Mouse (Mus musculus) spleen, adult 18-20 months (tissue): Measurements from ENCODE around the gene Ccdc194.

ENCODE experiments used
- DNase-seq, 2 experiments: peaks; one replicate each; pipeline ENCODE4 v3.0.0; 2022; ENCODE audit warnings: mixed read lengths in 2 of 2

Ccdc194 gene

DNA sequence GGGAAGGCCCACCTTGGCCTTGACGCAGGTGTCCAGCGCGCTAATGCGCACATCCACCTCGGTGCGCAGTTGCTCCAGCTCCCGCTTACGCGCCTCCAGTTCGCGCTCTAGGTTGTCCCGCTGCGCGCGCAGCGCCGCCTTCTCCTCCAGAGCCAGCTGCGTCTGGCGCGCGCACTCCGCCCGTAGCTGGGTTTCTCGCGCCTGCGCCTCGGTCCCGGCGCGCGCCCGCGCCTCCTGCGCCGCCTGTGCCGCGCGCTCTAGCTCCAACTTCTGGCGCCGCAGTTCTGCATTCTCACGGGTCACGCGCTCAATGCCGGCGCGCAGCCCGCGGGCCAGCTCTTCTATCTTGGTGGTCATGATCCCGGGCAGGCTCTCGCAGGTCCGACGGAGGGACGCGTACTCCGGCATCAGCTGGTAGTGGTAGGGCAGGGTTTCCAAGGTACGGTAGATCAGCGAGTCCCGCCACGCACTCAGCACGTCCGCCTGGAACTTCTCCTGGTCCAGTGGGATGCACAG lies 17.9 kb downstream of the Ccdc194 start:
- no peak for DNase-seq

DNA sequence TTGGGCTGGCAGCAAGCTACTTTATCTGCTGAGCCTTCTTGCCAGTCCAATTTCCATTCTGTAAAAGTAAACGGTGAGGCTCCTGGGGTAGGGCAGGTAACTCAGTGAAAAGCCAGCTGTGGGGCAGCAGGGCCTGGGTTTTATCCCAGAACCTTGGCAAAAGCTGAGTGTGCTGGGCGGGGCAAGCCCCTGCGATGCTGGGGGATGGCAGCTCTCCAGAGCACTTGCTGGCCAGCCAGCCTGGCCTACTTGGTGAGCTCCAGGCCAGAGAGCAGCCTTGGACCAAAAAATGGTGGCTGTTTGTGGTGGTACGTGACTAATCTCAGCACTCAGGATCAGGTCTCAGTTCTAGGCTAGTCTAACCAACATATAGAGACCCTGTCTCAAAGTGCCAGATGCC lies 19.5 kb downstream of the Ccdc194 start:
- DNase-seq, result no peak

DNA sequence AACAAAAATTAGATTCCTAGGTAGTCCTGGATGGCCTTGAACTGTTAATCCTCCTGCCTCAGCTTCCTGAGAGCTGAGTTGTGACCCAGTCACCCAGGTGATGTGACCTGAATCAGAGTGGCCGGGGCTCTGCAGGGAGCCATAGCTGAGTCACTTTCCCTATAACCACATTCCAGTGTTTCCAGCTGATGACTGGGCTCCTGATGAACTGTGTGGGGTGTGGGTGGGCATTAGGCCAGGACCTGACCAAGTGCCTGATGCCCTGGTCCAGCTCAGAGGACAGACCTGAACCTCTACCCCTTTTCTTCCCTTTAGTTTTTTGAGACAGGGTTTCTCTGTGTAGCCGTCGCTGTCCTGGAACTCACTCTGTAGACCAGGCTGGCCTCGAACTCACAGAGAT lies 20.2 kb downstream of the Ccdc194 start:
- DNase-seq, result no peak

DNA sequence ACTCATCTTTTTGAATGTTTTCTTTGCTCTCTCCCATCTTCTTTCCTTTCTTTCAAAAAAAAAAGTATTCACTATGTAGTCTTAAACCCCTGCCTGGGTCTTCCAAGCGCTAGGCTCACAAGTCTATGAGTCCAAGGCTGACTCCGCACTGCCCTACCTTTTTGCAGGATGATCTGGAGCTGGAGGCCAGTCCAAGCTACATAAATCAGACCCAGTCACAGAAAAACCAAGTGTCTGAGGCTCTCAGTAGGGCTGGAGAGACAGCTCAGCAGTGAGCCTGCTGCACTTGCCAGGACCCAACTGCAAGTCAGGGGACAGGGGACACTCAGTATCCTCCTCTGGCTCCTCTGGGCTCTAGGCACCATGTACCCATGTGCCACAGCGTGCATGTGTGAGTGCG lies 21.2 kb downstream of the Ccdc194 start:
- DNase-seq, result no peak

DNA sequence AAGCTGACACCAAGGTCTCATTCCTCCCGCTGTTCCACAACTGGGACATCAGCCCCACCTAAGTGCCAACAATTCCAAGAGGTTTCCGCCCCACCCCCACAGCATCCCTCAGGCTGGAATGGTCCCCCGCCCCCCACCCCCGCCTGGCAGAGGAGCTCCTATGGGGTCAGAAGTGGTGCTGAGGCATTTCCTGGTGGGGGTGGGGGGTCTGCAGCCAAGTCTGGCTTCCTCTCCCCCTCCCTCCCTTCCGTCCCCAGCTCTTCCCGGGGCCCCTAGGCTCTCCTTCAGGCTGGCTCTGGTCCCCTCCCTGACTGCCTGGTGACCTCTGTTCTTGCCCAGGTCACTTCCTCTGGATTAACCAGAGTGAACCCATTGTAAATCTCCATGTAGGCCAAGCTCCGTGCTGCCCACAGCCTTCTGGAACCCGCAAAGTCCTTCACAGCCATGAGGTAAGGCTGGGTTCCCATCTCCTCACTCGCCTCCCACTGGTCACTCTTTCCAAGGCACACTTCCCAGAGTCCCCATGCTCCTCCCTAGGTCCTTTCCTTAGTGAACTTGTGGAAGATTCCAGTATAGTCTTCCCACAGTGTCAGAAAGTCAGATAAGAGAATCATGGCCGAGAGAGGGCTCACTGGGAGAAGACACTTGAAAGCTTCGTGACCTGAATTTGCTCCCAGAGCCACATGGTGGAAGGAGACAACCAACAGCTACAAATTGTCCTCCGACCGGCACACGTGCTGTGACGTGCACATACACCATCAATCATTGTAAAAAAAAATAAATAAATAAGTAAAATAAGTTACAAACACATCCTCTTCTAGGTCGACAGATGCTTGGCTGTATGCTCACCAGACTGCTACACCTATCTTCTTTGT lies 26.5 kb downstream of the Ccdc194 start:
- DNase-seq, result no peak

DNA sequence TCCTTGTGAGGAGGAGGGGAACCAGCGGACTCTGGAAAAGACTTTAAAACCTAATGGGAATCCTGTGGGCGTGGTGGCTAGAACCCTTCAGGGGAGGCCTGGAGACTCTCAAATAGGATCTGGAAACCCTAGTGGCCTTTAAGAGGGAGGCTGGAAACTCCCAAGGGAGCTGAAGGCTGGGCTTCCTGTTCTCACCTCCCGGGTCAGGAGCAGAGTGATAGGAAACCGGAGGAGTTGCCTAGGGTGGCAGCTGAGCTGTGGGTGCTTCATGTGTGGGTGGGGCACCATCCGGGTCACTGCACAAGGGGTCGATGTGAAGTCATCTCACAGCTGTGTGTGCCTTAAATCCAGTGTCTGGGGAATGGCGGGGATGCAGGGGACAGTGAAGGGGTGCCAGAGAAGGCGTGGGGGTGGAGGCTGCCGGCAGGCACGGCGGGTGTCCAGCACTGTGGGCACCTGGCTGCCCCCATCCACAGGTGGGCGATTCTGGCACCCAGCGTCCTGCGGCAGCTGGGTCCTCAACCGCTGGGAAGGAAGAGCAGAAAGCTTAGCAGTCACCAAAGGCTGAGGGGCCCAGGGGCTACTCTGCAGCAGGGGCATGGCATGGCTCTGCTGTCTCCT lies 27.5 kb downstream of the Ccdc194 start:
- DNase-seq, result no peak

DNA sequence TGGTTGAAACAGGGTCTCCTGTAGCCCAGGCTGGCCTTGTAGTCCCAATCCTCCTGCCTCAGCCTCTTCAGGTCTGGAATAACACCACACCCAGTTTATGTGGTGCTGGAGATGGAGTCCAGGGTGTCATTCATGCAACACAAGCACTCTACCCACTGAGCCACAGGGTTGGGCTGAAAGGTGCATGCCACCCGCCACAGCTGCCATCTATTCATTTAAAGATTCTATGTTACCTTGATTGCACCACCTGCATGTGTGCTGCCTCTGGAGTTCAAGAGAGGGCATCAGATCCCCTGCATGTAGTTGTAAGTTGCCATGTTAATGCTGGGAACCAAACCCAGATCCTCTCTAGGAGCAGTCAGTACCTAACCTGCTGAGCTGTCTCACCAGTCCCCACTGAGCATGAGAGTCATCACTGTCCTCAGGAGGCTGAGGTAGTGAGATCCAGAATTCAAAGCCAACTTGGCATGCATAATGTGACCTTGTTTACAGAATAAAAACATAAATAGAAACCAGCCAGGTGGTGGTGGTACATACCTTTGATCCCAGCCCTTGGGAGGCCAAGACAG lies 28.4 kb downstream of the Ccdc194 start:
- DNase-seq, result no peak

DNA sequence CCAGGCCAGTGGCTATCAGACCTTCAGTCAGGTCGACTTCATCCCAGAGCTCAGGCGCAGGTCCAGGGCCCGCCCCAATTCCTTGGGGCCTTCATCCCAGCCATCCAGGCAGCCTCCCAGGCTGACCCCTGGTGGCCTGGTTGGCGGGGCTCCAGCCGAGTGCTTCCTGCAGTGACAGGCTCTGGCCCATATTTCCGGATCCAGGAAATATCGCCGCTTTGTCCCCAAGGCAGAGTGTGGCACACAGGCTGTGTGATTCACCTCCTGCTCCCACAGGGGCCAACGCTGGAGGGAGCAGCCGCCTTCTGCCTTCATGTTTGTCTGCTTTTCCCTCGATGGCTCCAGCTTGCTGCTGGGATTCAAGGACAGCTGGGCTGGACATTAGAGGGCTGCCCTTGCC lies 29.0 kb downstream of the Ccdc194 start:
- DNase-seq, result peak; percentile 38 to 48

DNA sequence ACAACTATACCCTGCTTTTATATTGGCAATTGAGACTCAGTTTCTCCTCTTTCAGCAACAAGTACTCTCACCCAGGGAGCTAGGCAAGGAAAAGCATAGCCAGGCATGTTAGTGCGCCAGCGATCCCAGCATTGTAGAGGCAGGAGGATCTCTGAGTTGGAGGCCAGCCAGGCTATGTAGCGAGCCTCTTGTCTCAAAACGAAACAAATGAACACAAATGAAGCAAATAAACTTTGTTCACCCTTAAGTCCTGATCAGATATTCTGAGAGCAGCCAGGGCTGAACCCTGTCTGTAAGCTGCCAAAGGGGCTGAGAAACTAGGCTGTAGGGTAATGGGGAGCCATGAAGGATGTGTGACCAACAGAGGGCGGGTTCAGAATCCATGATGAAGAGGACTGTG lies 29.7 kb downstream of the Ccdc194 start:
- DNase-seq, result no peak

DNA sequence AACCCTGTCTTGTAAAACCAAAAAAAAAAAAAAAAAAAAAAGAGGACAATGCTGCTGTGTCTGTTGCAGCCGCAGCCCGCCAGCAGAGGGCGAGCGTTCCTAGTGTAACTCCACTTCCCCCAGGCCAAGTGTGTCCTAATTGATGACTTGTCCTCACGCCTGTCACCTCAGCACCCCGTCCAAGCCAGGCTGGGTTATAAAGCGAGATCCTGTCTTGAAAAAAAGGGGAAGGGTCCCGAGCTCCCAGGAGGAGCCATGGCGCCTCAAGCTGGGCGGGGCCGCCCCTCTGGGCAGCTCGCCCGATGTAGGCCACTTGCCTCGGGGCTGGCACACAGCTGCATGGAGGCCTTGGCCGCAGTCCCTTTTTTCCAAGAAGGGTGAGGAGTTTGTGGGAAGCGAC lies 30.5 kb downstream of the Ccdc194 start:
- DNase-seq, result peak; percentile 65 to 76

DNA sequence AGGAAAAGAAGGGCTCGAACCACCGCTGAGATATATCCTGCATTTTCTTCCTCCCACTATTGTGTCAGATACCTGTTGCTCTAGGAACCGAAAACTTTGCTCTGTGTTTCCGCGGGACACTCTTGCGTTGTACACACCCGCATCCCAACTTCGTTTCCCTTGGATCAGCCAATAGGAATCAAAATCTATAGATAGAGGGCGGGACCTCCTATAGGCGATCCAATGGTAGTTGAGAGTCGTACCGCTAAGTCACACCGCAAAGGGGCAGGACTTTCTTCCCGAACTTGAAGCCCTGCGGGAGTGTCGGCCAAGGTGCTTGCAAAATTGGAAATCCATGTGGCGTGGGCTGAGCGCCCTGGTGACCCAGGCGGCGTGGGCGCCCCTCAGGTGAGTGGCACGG lies 37.1 kb downstream of the Ccdc194 start:
- DNase-seq, result peak; percentile 70 to 83

DNA sequence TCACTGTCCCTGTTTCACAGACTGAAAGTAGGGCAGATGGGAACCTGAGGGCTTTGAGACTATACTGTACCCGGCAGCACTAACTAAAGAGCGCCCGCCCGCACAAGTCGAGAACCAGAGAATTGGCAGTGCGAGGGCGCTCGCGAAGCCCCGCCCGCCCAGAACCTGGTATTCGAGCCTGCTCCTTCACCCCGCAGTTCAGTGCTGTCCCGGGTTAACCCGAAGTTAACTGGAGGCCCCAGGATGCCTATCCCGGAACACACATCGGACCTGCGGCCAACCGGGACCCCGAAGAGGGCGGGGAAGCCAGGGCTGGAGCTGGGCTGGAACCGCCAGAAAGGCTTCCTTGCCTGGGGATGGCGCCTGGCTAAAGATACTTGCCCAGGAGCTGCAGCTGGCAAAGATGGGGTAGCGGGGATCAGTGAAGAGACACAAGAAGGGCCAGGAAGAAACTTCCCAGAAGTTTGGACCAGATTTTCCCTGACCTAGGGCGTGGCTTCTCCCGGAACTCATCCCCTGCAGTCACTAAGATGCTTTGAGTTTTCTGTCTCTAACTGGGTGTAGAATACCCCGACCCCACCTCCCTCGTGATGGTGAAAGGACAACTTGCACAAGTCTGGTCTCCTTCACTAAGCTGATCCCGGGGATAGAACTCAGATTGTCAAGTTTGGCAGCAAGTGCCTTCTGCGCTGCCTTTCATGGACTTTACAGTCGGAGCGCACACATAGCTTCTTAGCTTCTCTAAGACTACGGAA lies 37.6 kb downstream of the Ccdc194 start, which contains the start of gene Gtpbp3:
Gene Gtpbp3 (plus strand): TSS at position 413 of the 755 bp plus-strand sequence.
- peak; percentile 63 to 79 for DNase-seq

DNA sequence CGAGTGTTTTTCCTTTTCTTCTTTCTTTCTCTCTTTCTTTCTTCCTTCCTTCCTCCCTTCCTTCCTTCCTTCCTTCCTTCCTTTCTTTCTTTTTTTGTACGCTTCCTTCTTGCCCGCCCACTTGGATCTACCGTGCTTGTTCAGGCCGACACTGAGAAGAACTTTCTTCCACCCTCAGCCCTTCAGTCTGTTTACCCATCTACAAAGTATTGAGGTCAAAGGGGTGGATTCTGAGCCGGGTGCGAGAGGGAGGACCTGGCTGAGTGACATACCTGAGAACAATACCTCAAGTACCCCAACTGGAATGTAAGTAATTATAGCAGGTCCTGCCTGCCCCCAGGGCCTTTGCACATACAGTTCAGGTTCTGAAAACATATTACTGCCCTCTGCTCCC lies 39.4 kb downstream of the Ccdc194 start:
- DNase-seq, result no peak

DNA sequence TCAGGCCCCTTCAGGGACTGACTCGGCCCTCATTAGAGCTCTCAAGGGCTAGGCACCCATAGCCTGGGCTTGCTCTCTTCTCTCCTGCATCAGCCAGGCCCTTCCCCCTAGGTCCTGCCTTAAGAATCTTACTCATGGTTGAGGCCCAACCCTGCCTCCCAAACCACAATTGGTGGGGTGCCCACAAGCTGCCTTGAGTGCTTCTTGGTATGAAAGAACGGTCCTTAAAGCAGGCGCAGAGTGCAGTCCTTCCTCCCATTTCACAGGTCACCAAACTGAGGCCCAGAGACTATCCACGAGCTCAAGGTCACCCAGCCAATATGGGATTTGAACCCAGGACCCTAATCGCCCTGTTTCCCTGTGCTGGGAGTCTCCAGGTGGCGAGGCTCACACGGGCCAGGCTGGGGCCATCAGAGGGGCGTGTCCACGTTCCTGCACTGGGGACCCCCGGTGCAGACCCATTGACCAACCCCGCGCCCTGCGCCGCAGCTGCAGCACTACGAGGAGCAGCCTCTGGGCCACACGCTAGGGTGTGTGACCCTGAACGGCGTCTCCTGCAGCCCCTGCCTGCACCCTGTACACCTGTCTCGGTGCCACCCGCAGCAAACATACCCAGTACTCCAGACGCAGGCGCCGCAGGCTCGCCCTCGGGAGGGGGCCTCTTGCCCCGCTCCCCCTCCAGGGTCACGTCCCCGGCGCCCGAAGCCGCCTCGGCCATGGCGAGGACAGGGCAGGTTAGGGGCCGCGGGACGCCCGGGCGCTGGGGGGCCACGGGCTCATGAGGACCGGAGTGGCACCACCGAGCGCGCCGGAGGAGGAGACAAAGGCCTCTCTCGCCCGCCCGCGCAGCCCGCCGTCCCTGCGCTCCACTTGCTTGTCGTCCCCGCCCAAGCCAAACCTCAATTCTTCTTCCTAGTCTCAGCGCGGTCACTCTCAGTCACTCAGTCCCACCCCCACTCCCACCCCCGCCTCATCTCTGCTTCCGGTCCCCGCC lies 40.1 kb downstream of the Ccdc194 start, which contains the start of gene Ano8:
Gene Ano8 (minus strand): TSS at position 822 of the 994 bp plus-strand sequence.
- peak; percentile 66 to 74 for DNase-seq

DNA sequence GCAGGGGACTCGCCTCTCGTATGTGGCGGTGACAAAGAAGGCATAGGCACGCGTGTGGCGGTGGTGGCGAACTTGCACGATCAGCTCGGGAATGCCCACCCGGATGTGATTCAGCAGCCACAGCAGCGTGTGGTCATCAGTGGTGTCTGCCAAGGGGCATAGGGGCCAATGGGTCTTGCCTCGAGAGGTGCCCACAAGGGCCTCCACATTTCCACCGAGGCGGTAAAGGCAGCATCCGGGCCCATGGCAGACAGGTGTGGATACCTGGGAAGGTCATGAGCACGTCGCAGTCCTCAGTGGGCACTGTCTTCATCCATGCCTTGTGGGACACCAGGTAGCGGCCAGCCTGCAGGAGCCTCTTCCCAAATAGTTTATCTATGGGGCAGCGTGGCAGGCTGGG lies 40.8 kb downstream of the Ccdc194 start:
- DNase-seq, result no peak

DNA sequence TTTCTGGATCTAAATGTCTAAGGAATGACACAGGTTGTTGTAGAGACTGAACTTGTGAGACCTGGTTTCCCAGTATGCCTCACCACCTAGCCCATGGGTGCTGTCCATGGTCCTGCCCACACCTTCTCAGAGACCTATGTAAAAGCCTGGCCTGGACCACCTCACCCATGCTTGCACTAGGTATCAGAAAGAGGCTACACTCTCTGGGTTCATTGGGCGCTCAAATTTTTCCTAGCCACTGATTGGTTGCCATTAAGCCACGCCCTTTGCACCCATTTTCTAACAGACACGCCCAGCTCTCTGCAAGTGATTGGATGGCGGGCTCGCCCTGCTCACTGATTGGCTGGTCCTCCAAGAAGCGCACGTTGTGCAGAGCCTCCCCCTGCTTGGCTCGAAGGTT lies 41.6 kb downstream of the Ccdc194 start:
- DNase-seq, result peak in 1 of 2 experiments; percentile 45

DNA sequence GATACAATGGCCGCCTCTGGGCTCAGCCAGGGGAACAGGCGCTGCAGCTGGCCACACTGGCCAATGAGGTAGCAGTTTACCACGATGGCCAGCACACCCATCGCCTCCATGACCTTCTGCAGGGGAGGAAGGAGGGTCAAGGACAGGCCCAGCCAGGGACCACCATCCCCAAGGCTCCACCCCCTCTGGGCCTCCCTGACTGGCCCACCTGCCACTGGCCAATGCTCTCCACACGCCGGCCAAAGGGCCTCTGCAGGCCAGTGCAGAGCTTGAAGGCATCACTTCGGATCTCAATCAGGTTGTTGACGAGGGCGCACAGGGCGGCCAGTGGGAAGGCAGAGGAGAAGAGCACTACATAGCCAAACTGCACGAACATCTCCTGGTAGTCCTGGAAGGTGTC lies 46.6 kb downstream of the Ccdc194 start:
- no peak for DNase-seq

DNA sequence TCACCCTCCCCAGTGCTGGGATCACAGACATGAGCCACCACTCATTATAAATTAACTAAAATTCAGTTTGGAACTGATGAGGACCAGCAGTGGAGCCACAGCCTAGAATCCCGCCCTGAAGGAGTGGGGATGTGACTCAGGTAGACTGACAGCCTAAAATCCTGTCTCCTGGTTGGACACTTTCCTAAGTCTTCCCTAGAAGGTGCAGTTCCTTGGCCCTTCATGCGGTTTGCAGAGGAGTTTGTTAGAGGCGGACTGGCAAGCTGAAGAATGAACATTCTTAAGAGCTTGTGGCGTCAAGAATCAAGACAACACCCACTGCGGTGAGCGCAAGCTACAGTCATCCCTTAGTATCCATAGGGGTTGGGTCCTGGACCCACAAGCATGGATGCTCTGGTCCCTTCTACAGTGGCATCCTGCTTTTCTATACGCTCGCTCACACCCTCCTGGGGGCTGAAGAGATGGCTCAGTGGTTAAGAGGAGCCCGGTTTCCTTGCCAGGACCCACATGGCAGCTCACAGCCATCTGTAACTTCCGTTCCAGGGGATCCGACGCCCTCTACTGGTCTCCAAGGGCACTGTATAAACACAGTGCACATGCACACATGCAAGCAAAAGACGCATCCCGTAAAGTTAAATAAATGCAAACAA lies 48.2 kb downstream of the Ccdc194 start:
- DNase-seq, result no peak

DNA sequence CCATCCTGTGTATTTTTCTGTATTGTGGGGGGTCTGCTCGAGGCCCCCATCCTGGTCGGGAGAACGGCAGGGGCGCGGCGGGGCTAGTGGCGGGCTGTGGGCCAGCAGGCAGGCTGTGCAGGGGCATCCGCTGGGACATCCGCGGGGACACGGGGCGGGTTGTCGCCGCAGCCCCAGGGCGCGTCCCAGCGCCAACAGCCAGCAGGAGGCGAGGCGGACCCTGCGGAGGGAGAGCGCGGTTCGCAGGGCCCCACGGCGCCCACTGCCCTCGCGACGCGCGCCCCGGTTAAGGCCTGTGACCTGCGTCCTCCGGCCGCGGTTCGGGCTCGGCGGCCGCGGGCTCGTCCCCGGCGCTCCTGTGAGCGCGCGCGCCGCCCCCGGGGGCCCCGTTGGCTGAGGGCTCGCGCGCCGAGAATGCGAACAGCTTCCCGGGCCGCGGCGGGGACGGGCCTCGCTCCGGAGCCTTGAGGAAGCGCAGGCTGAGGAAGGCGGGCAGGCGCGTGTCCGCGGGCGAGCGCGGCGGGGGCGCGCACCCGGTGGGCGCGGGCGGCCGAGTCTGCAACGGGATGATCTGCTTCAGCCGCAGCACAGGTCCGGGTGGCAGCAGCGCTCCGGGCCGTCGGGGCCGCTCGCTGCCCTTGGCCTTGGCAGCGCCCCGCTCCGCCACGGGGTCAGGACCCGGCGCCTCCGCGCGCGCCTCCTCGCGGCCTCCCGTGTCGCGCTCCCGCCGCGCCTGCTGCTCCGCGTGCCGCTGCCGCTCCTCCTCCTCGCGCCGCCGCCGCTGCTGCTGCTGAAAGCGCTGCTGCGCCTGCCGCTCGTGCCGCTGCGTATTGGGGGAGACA lies 49.2 kb downstream of the Ccdc194 start:
- DNase-seq, result peak; percentile 65 to 79

DNA sequence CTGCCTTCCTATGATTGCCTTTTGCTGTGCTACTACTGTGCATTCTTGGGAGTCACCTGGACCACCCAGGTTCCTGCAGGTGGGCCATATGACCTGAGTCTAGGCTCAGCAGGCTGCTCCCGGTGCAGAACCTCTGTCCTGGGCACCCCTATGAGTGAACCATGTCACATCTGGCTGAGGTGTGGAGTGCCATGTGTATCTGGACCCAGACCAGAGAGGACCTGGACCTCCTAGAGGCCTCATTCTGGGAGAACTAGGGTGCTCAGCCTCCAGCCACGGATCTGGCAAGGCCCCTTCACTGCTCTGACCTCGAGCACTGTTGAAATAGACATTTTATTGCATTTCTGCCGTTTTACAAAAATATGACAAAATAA lies 49.8 kb downstream of the Ccdc194 start:
- DNase-seq, result no peak
